Mouse (Mus musculus) CH12.LX (cell line): ENCODE measurements at regions not wholly inside any gene's neighbourhood (a gene's known extent, or its start where the extent isn't known, plus 50 kb on each side); places are given as distances from the start of the nearest gene placed in this dataset.

ENCODE experiments used
- DNase-seq: peaks from one replicate; pipeline ENCODE4 v3.0.0-alpha.2; 2013; ENCODE audit errors: extremely low read depth
- H3K27ac ChIP-seq: 2 replicates; pipeline ENCODE4 v1.5.1; 2012; ENCODE audit warnings: low read depth, mild to moderate bottlenecking, control low read depth, moderate library complexity; ENCODE audit not compliant: insufficient read depth
- H3K27me3 ChIP-seq: replicated peaks from 2 replicates; pipeline ENCODE3; 2012; ENCODE audit warnings: inconsistent platforms
- H3K36me3 ChIP-seq, 2 experiments: replicated peaks in 1 of 2; 2 replicates each; pipeline versions ENCODE3 to v1.6.1; 2012; ENCODE audit warnings: inconsistent platforms in 1 of 2, low read length in 1 of 2, mild to moderate bottlenecking in 1 of 2, mixed read lengths in 1 of 2, moderate library complexity in 1 of 2; ENCODE audit not compliant: control insufficient read depth in 1 of 2, insufficient read depth in 1 of 2
- H3K4me1 ChIP-seq, 2 experiments: 2 replicates each; pipeline ENCODE4 v1.6.1; 2012; ENCODE audit warnings: inconsistent platforms in 1 of 2, moderate library complexity in 1 of 2; ENCODE audit not compliant: insufficient read depth in 2 of 2, control insufficient read depth in 1 of 2
- H3K4me2 ChIP-seq: 2 replicates; pipeline ENCODE4 v1.6.1; 2012; ENCODE audit warnings: low read depth, mild to moderate bottlenecking, control low read depth; ENCODE audit not compliant: poor library complexity, insufficient read depth, severe bottlenecking
- H3K4me3 ChIP-seq, 3 experiments: fragments of 150-350 bp in 1 of 3; sonication (generic) in 1 of 3; replicated peaks in 1 of 3; 2 replicates each; pipeline versions ENCODE3 to v1.5.1; 2011 to 2012; ENCODE audit warnings: low read depth in 2 of 3, low read length in 2 of 3, mild to moderate bottlenecking in 2 of 3, moderate library complexity in 2 of 3, control low read depth in 1 of 3, improper control_type of control experiment in 1 of 3, inconsistent platforms in 1 of 3, mixed read lengths in 1 of 3; ENCODE audit not compliant: poor library complexity in 1 of 3
- H3K79me2 ChIP-seq: replicated peaks from 2 replicates; pipeline ENCODE4 v1.6.1; 2012; ENCODE audit warnings: mild to moderate bottlenecking, moderate library complexity; ENCODE audit not compliant: control insufficient read depth, poor library complexity, insufficient read depth, severe bottlenecking; ENCODE audit errors: extremely low read depth
- H3K9ac ChIP-seq: 2 replicates; pipeline ENCODE4 v1.6.1; 2012; ENCODE audit warnings: low read depth, mild to moderate bottlenecking, control low read depth, moderate library complexity; ENCODE audit not compliant: insufficient read depth
- H3K9me3 ChIP-seq: replicated peaks from 2 replicates; pipeline ENCODE3; 2012; ENCODE audit warnings: low read length, inconsistent platforms, mixed read lengths
- CHD1 ChIP-seq: IDR thresholded peaks from 2 replicates; pipeline ENCODE4 v1.6.1; 2012; ENCODE audit warnings: low read depth, low read length, improper control_type of control experiment, inconsistent platforms
- E2F4 ChIP-seq: IDR thresholded peaks from 2 replicates; pipeline ENCODE4 v1.6.1; 2011; ENCODE audit warnings: low read depth, low read length, improper control_type of control experiment; ENCODE audit not compliant: insufficient replicate concordance
- EP300 ChIP-seq: IDR thresholded peaks from 2 replicates; pipeline ENCODE4 v1.6.1; 2011; ENCODE audit warnings: low read length, improper control_type of control experiment
- ETS1 ChIP-seq: conservative IDR thresholded peaks from 2 replicates; pipeline ENCODE4 v1.6.1; 2012; ENCODE audit warnings: low read depth, mild to moderate bottlenecking, inconsistent platforms, low read length, improper control_type of control experiment, moderate library complexity
- IRF4 ChIP-seq: IDR thresholded peaks from 2 replicates; pipeline ENCODE4 v1.6.1; 2014; ENCODE audit warnings: low read depth, mild to moderate bottlenecking, inconsistent platforms, low read length, improper control_type of control experiment
- JUND ChIP-seq: conservative IDR thresholded peaks from 2 replicates; pipeline ENCODE4 v1.6.1; 2011; ENCODE audit warnings: low read depth, low read length, improper control_type of control experiment
- MAFK ChIP-seq: IDR thresholded peaks from 2 replicates; pipeline ENCODE4 v1.6.1; 2011; ENCODE audit warnings: low read length, improper control_type of control experiment; ENCODE audit not compliant: insufficient replicate concordance
- MAX ChIP-seq: IDR thresholded peaks from 2 replicates; pipeline ENCODE4 v1.6.1; 2011; ENCODE audit warnings: low read length, improper control_type of control experiment
- MEF2A ChIP-seq: IDR thresholded peaks from 2 replicates; pipeline ENCODE4 v1.6.1; 2014; ENCODE audit warnings: low read depth, mild to moderate bottlenecking, inconsistent platforms, low read length, improper control_type of control experiment, borderline replicate concordance
- NELFE ChIP-seq: IDR thresholded peaks from 2 replicates; pipeline ENCODE4 v1.6.1; 2011; ENCODE audit warnings: low read depth, low read length, improper control_type of control experiment
- NRF1 ChIP-seq: IDR thresholded peaks from 2 replicates; pipeline ENCODE4 v1.6.1; 2014; ENCODE audit warnings: low read depth, mild to moderate bottlenecking, inconsistent platforms, low read length, improper control_type of control experiment, moderate library complexity
- POLR2A ChIP-seq: IDR thresholded peaks from 2 replicates; pipeline ENCODE4 v1.6.1; 2011; ENCODE audit warnings: low read depth, mild to moderate bottlenecking, improper control_type of control experiment, low read length
- RAD21 ChIP-seq: IDR thresholded peaks from 2 replicates; pipeline ENCODE4 v1.6.1; 2011; ENCODE audit warnings: low read depth, mild to moderate bottlenecking, low read length, improper control_type of control experiment, moderate library complexity
- SIN3A ChIP-seq: IDR thresholded peaks from 2 replicates; pipeline ENCODE4 v1.6.1; 2012; ENCODE audit warnings: low read length, improper control_type of control experiment, inconsistent platforms
- TCF12 ChIP-seq: IDR thresholded peaks from 2 replicates; pipeline ENCODE4 v1.6.1; 2014; ENCODE audit warnings: low read depth, mild to moderate bottlenecking, inconsistent platforms, low read length, improper control_type of control experiment
- ZKSCAN1 ChIP-seq: IDR thresholded peaks from 2 replicates; pipeline ENCODE4 v1.6.1; 2012; ENCODE audit warnings: low read depth, inconsistent platforms, low read length, improper control_type of control experiment, borderline replicate concordance
- dilution Hi-C: fragments of 300-500 bp; cut with MboI; formaldehyde crosslinking; loops from 2 replicates; pipeline ENCODE4 v1.14.3; 2020; ENCODE audit warnings: low sequenced_read_pairs; ENCODE audit not compliant: extremely low pct_unique_long_range_greater_than_20kb, extremely low pct_ligation_motif_present
- in situ Hi-C: fragments of 300-500 bp; cut with MboI; formaldehyde crosslinking; loops from 3 replicates; pipeline ENCODE4 v1.14.3; 2019; ENCODE audit warnings: low sequenced_read_pairs, low pct_ligation_motif_present, low pct_unique_long_range_greater_than_20kb, mixed read lengths

DNA sequence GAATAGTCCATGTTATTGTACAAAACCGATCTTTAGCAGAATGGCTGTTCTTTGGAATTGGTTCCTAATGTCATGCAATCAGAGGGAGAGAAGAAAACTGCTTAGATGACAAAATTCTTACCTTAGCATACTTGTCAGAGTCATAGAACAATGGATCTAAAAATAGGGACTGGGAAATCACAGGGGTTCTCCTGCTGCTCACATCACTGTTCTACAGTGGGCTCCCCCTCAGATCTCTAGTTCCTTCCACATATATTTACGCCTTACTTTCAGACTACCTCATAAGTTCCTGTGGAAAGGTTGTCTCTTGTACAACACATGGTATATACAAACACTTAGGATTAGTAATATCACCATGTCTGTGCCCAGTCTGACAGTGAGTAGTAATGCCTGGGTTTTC is 495.9 kb upstream of the Gm10131 start:
- H3K4me3 ChIP-seq: no peak overlapping the region
- no peak for DNase-seq
- peaks cover 12 to 38% of the 10 kb centered on the region in 2 experiments for H3K4me1 ChIP-seq
- H3K9me3 ChIP-seq: peaks cover 8% of the 10 kb centered on the region
- no peak overlapping the region for H3K9ac ChIP-seq
- H3K27ac ChIP-seq: no peak overlapping the region
- no peaks in the 10 kb centered on the region for H3K79me2 ChIP-seq
- no peaks in the 10 kb centered on the region for H3K27me3 ChIP-seq
- dilution Hi-C loops (no loop called here), in situ Hi-C loops (loop anchor here (5.0 kb wide), 1 partner anchor 205 kb away; no protein-coding TSS in a partner anchor)
- TF ChIP-seq CHD1 (no peak), MEF2A (peak; percentile 76), E2F4 (no peak), RAD21 (no peak), IRF4 (peak; percentile 27; the same call in 1 of the 2 replicates), JUND (no peak), NRF1 (no peak), POLR2A (no peak), NELFE (no peak), SIN3A (no peak), MAX (no peak), MAFK (peak; percentile 90), EP300 (peak; percentile 46; the same call in 1 of the 2 replicates), ETS1 (peak; percentile 72)
- H3K4me2 ChIP-seq: no peak overlapping the region
- H3K36me3 ChIP-seq: no peaks in the 10 kb centered on the region

DNA sequence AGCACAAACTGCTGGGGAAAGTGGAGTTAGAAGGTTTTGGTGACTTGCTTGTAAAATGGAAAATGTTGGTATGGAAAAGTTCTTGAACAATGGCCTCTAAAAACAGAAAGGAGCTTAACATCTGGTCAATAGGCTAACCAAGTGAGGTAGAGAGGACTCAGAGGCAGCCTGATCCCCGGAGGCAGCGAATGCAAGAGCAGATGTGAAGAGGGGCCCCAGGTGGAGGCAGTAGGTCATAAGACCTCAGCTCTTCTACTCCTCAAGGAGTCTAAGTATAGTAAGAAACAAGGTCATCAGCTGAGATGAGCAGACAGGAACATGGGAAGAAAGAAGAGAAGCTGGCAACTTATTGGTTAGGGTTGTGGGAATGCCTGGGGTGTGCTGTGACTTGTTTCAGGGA is 493.5 kb upstream of the Gm10131 start:
- no peak for DNase-seq

More for the DNA sequence above, 493.5 kb upstream of the Gm10131 start:
- peak overlapping the region; percentile 7; the same call in 1 of the 2 replicates for H3K4me2 ChIP-seq
- dilution Hi-C loops: no loop called here
- H3K4me1 ChIP-seq: peaks cover 12 to 38% of the 10 kb centered on the region in 2 experiments
- no peak overlapping the region for H3K4me3 ChIP-seq
- no peaks in the 10 kb centered on the region for H3K27me3 ChIP-seq
- H3K36me3 ChIP-seq: no peaks in the 10 kb centered on the region
- no peaks in the 10 kb centered on the region for H3K9me3 ChIP-seq
- no peak overlapping the region for H3K9ac ChIP-seq
- in situ Hi-C loops: loop anchor here (5.0 kb wide), 1 partner anchor 207 kb away; no protein-coding TSS in a partner anchor
- TF ChIP-seq TCF12 (0 out of 2 replicates have a peak, but pooled peaks have one; percentile 42), EP300 (peak; percentile 7; the same call in 1 of the 2 replicates), ZKSCAN1 (no peak), RAD21 (peak; percentile 3)
- H3K79me2 ChIP-seq: no peaks in the 10 kb centered on the region
- no peak overlapping the region; the same call in 1 of the 2 replicates for H3K27ac ChIP-seq
